Mouse (Mus musculus): ENCODE measurements around the gene Tent5c. TPM values are rescaled to one million over a fixed set of nuclear protein-coding genes. Genes with fewer than 3 reads are reported as not detected.

Gene Tent5c
- polyA plus RNA-seq, 1 experiment from 2014 or later, result 10.5 TPM

GRCm38 (mm10) chr3:100463160-100463958, 25.8 kb downstream of the Tent5c start:
- Histone ChIP-seq H3K4me1 (peaks cover 15% of the 10 kb centered on the region), H3K9ac (no peak overlapping the region), H3K27ac (no peak overlapping the region), H3K36me3 (no peaks in the 10 kb centered on the region), H3K4me3 (no peak overlapping the region), H3K27me3 (no peaks in the 10 kb centered on the region), H3K4me2 (no peak overlapping the region), H3K9me3 (no peaks in the 10 kb centered on the region)
- 31% methylated on average over 12 of the region's 12 CpGs for WGBS
- ATAC-seq (ENCODE audit: insufficient number of reproducible peaks, low FRiP score, low TSS enrichment, low read depth), result no peak

GRCm38 (mm10) chr3:100462235-100463083, 26.7 kb downstream of the Tent5c start:
- no peaks in the 10 kb centered on the region for H3K9me3 ChIP-seq
- WGBS, result 69% methylated on average over 8 of the region's 8 CpGs
- no peak for ATAC-seq (ENCODE audit: insufficient number of reproducible peaks, low FRiP score, low TSS enrichment, low read depth)
- peaks cover 15% of the 10 kb centered on the region for H3K4me1 ChIP-seq
- H3K27me3 ChIP-seq, result no peaks in the 10 kb centered on the region
- H3K4me2 ChIP-seq, result no peak overlapping the region
- no peak overlapping the region for H3K4me3 ChIP-seq
- H3K27ac ChIP-seq, result no peak overlapping the region
- no peaks in the 10 kb centered on the region for H3K36me3 ChIP-seq
- no peak overlapping the region for H3K9ac ChIP-seq

- Histone ChIP-seq H3K36me3 (no peaks in the 10 kb centered on the region), H3K27ac (no peak overlapping the region), H3K27me3 (no peaks in the 10 kb centered on the region), H3K9me3 (no peaks in the 10 kb centered on the region), H3K9ac (no peak overlapping the region), H3K4me3 (no peak overlapping the region), H3K4me1 (peaks cover 15% of the 10 kb centered on the region), H3K4me2 (no peak overlapping the region)
- no peak for ATAC-seq (ENCODE audit: insufficient number of reproducible peaks, low FRiP score, low TSS enrichment, low read depth)
- WGBS, result 83% methylated on average over 2 of the region's 2 CpGs
Measured at GRCm38 (mm10) chr3:100460510-100460909, 28.6 kb downstream of the Tent5c start.

- Histone ChIP-seq H3K9me3 (no peaks in the 10 kb centered on the region), H3K9ac (no peak overlapping the region), H3K27me3 (no peaks in the 10 kb centered on the region), H3K36me3 (no peaks in the 10 kb centered on the region), H3K4me1 (no peaks in the 10 kb centered on the region), H3K4me2 (no peak overlapping the region), H3K27ac (no peak overlapping the region), H3K4me3 (no peak overlapping the region)
- 80% methylated on average over 7 of the region's 7 CpGs for WGBS
- ATAC-seq (ENCODE audit: insufficient number of reproducible peaks, low FRiP score, low TSS enrichment, low read depth), result no peak
Measured at GRCm38 (mm10) chr3:100443798-100444500, 45.2 kb downstream of the Tent5c start.

- no peak overlapping the region for H3K9ac ChIP-seq
- H3K27ac ChIP-seq, result no peak overlapping the region
- WGBS, result 69% methylated on average over 6 of the region's 6 CpGs
- no peak overlapping the region for H3K4me2 ChIP-seq
- H3K4me1 ChIP-seq, result no peaks in the 10 kb centered on the region
- no peak overlapping the region for H3K4me3 ChIP-seq
- H3K27me3 ChIP-seq, result no peaks in the 10 kb centered on the region
- no peak for ATAC-seq (ENCODE audit: insufficient number of reproducible peaks, low FRiP score, low TSS enrichment, low read depth)
- H3K9me3 ChIP-seq, result no peaks in the 10 kb centered on the region
- H3K36me3 ChIP-seq, result no peaks in the 10 kb centered on the region
Measured at GRCm38 (mm10) chr3:100442499-100442898, 46.6 kb downstream of the Tent5c start.

GRCm38 (mm10) chr3:100440754-100441153, 48.4 kb downstream of the Tent5c start:
- H3K4me1 ChIP-seq, result no peaks in the 10 kb centered on the region
- no peaks in the 10 kb centered on the region for H3K9me3 ChIP-seq
- no peak overlapping the region for H3K9ac ChIP-seq
- no peaks in the 10 kb centered on the region for H3K36me3 ChIP-seq
- WGBS, result 70% methylated on average over 4 of the region's 4 CpGs
- H3K4me2 ChIP-seq, result no peak overlapping the region
- H3K27ac ChIP-seq, result no peak overlapping the region
- no peak overlapping the region for H3K4me3 ChIP-seq
- ATAC-seq (ENCODE audit: insufficient number of reproducible peaks, low FRiP score, low TSS enrichment, low read depth), result no peak
- H3K27me3 ChIP-seq, result no peaks in the 10 kb centered on the region

GRCm38 (mm10) chr3:100440009-100440408, 49.1 kb downstream of the Tent5c start:
- no peaks in the 10 kb centered on the region for H3K27me3 ChIP-seq
- H3K4me1 ChIP-seq, result no peaks in the 10 kb centered on the region
- no peak overlapping the region for H3K4me2 ChIP-seq
- H3K9ac ChIP-seq, result no peak overlapping the region
- no peak overlapping the region for H3K4me3 ChIP-seq
- no peak overlapping the region for H3K27ac ChIP-seq
- ATAC-seq (ENCODE audit: insufficient number of reproducible peaks, low FRiP score, low TSS enrichment, low read depth), result no peak
- H3K36me3 ChIP-seq, result no peaks in the 10 kb centered on the region
- 60% methylated on average over 6 of the region's 6 CpGs for WGBS
- no peaks in the 10 kb centered on the region for H3K9me3 ChIP-seq

GRCm38 (mm10) chr3:100439088-100439487, 50.0 kb downstream of the Tent5c start:
- H3K27ac ChIP-seq, result no peak overlapping the region
- no peaks in the 10 kb centered on the region for H3K27me3 ChIP-seq
- no peak overlapping the region for H3K4me2 ChIP-seq
- no peaks in the 10 kb centered on the region for H3K36me3 ChIP-seq
- H3K9ac ChIP-seq, result no peak overlapping the region
- ATAC-seq (ENCODE audit: insufficient number of reproducible peaks, low FRiP score, low TSS enrichment, low read depth), result no peak
- no peaks in the 10 kb centered on the region for H3K9me3 ChIP-seq
- H3K4me3 ChIP-seq, result no peak overlapping the region
- WGBS, result 24% methylated on average over 3 of the region's 3 CpGs
- H3K4me1 ChIP-seq, result no peaks in the 10 kb centered on the region

GRCm38 (mm10) chr3:100438461-100439002, 50.6 kb downstream of the Tent5c start:
- 49% methylated on average over 4 of the region's 4 CpGs for WGBS
- ATAC-seq (ENCODE audit: insufficient number of reproducible peaks, low FRiP score, low TSS enrichment, low read depth), result no peak

GRCm38 (mm10) chr3:100436756-100437155, 52.4 kb downstream of the Tent5c start:
- WGBS, result 81% methylated on average over 7 of the region's 7 CpGs

More at GRCm38 (mm10) chr3:100438461-100439002, 50.6 kb downstream of the Tent5c start:
- H3K4me2 ChIP-seq, result no peak overlapping the region
- no peak overlapping the region for H3K4me3 ChIP-seq
- no peaks in the 10 kb centered on the region for H3K27me3 ChIP-seq
- no peaks in the 10 kb centered on the region for H3K9me3 ChIP-seq
- H3K9ac ChIP-seq, result no peak overlapping the region
- H3K27ac ChIP-seq, result no peak overlapping the region
- no peaks in the 10 kb centered on the region for H3K36me3 ChIP-seq
- no peaks in the 10 kb centered on the region for H3K4me1 ChIP-seq

GRCm38 (mm10) chr3:100431705-100432104, 57.4 kb downstream of the Tent5c start:
- no peak for ATAC-seq (ENCODE audit: insufficient number of reproducible peaks, low FRiP score, low TSS enrichment, low read depth)
- WGBS, result 77% methylated on average over 4 of the region's 4 CpGs
- Histone ChIP-seq H3K36me3 (no peaks in the 10 kb centered on the region), H3K4me1 (no peaks in the 10 kb centered on the region), H3K4me3 (no peak overlapping the region), H3K9me3 (no peaks in the 10 kb centered on the region), H3K27ac (no peak overlapping the region), H3K4me2 (no peak overlapping the region), H3K9ac (no peak overlapping the region), H3K27me3 (no peaks in the 10 kb centered on the region)

More at GRCm38 (mm10) chr3:100436756-100437155, 52.4 kb downstream of the Tent5c start:
- H3K27ac ChIP-seq, result no peak overlapping the region
- H3K36me3 ChIP-seq, result no peaks in the 10 kb centered on the region
- no peaks in the 10 kb centered on the region for H3K4me1 ChIP-seq
- H3K4me3 ChIP-seq, result no peak overlapping the region
- H3K9me3 ChIP-seq, result no peaks in the 10 kb centered on the region
- no peak overlapping the region for H3K4me2 ChIP-seq
- ATAC-seq (ENCODE audit: insufficient number of reproducible peaks, low FRiP score, low TSS enrichment, low read depth), result no peak
- H3K27me3 ChIP-seq, result no peaks in the 10 kb centered on the region
- no peak overlapping the region for H3K9ac ChIP-seq

Measured in limb, embryonic 15.5 days (tissue).